Mouse (Mus musculus) adrenal gland (tissue): ENCODE data around the gene Als2cl.

Source experiments
- intact Hi-C: fragments of 180-260 bp; cut with DNase I; formaldehyde crosslinking; loops from one replicate; pipeline ENCODE4 v1.15.1; 2025

Als2cl gene

DNA sequence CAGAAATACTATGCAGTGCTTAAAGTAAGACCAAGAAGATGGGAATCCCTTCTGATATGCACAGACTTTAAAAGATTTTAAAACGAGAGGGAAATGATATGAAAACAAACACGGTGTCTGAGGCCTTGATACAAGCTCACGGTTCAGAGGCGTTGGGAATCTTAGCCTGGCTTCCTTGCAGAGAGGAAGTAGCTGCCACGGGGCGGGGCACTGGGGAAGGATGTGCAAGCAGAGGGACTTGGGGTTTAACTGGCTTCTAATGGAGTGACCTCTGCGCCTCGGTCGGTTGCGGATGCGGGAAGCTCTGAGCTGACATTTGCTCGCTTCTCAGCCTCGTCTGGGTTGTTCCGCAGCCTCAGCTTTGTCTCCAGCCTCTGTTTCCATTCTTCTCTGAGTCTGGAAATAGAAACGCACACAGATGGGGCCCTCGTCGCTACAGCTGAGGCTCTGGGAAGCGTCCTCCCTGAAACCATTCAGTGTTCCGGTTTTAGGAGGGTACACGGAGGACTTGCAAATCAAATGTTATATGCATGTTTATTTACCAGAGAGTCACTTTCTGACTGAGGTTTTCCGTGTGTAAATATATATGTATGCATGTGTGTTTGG is 35.1 kb downstream of the Als2cl start:
- intact Hi-C loops, result no loop called here

DNA sequence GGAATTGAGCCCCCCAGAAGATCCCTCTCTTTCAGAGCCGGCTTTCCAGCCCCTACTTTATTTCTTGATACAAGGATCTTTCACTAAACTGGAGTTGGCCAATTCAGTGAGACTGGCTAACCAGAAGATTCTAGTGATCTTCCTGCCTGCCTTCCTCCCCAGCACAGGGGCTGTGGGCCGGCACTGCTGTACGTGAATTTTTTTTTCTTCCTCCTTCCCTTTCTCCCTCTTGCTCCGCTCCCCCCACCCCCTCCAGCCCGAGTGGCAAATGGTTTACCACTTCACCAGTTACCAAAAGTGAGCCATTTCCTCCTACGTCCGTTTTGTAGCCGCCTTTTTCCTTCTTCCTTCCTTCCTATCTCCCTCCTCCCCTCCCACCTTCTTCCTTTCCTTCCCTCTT is 35.8 kb downstream of the Als2cl start:
- intact Hi-C loops, result no loop called here

DNA sequence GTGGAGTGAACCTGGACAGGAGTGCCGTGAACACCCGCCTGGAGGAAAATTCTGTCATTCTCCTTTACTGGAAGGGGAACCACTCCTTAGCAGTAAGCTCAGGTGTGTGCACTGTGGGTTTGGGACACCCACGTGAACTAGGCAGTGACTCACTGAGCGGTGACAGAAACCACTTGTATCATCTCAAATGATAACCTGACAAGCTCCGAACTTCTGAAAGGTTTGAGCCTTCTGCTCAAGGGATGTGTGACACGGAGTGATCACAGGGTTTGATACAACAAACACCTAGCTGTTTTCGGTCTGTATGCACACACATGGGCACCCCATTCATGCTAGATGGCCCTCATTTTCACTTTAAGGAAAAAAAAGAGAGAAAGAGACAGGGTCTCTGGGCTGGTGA is 37.1 kb downstream of the Als2cl start, which contains the start of gene Fam240a:
TSS of gene Fam240a (minus strand) at position 76 of the 400 bp plus-strand sequence.
- intact Hi-C loops, result no loop called here

DNA sequence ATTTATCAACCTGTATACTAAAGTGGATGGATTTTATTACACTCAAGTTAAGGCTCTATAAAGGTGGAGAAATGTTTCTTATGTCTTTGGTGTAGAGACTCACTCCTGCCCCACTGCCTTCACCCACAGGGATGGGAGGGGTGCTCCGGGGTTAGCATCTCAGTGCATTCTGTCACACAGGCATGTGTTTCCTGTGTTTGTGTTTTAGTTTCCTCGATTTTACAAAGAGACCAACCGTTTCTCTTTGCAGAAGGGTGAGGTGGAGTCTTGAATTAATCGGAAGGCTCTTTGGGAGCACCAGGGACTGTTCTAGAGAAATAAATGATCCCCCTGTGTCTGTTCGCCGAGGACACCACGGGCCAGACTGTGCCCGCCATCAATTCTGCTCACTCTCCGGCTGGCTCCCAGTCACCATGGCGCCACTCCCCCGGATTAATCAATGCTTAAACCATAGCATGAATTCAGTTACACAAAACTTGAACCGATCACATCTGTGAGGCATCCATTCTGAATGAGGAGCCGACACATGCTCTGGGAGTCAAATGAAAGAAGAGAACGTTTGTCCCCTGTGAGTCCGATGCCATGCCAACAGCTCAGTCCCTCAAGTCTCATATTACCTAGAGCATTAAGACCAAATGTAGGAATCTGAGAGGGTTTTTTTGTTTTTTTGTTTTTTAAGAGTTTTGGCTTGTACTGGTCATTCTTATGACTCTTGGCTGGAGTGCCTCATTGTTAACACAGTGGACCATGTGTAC is 41.2 kb downstream of the Als2cl start:
- intact Hi-C loops, result loop anchor here (5.0 kb wide), 1 partner anchor 151 kb away; no protein-coding TSS in a partner anchor

DNA sequence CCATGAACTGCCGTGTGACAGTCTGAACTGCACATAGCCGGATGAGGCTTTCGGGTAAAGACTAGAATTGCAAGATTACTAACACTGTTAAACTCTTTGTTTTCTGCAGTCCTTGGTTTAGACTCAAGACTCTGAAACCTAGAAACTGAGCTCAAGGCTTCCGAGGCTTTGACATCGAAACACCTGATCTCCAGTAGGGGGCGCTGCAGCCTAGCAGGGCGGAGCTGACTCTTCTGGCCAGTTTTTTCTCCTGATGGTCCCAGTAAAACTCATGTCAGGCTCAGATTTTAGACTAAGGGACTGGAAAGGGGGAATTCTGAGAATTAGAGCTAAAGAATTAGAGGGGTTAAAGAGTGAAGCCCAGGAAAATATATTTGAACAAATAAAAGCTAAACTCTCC is 43.1 kb downstream of the Als2cl start:
- intact Hi-C loops, result loop anchor here (5.0 kb wide), 1 partner anchor 150 kb away; no protein-coding TSS in a partner anchor

DNA sequence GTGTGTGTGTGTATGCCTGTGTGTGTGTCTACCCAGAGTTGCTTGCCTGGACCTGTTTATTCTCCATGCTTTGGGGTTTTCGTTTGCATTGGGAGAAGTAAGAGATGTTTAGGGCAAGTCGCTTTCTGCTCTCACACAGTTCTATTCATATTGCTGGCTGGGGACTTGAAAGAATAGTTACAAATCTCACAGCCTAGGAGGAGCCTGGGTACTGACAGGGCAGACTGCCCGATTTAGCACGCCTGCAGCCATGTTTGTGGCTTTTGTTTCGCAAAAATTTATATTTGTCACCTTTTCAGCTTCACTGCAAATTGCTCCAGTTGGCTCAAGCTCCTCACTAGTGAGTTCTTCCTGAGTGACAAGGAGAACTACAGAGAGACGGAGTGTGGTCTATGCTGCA is 51.9 kb downstream of the Als2cl start:
- intact Hi-C loops, result no loop called here

DNA sequence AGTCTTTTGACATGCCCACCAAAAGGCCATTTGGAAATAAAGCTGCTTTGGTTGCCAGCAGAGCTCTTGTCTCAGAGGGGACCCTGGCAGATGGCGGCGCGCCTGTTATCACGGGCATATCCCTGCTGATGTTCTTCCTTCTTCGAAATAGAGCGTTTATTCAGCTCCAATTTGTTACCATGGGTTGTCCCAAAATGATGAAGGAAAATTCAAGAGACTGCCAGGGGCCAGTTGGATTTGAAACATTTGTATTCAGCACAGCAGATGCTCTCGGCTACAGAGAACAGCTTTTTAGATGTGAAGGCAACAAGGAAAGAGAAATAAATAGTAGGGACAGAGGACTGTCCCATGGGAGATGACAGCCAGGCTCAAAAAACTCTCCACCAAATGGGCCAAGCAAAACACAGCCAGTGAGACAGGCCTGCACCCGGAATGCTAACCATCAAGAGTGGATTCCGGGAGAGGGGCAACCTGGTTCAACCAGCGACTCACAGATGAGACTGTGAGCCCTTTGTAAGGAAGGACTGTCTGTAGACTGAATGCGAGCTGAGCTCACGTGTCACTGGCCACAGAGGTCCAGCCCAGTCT is 54.3 kb downstream of the Als2cl start:
- intact Hi-C loops, result no loop called here

DNA sequence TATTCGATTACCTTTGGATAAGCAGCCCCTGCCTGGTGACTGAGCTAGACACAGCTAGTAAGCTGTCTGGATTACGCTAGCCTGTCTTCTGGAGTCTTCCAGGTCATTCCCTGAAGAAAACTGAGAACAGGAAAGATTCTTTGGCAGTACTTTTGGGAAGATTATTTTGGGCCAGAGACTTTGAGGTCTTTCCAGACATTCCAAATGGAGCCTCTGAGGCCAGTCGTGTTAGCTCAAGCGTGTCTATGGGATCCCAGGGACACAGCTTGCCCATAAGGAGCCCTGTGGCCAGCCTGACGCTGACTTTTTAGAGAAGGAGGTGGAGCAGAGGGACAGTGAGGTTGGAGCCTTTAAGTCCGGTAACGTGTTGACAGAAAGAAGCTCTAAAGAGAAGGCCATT is 56.3 kb downstream of the Als2cl start:
- intact Hi-C loops, result no loop called here

DNA sequence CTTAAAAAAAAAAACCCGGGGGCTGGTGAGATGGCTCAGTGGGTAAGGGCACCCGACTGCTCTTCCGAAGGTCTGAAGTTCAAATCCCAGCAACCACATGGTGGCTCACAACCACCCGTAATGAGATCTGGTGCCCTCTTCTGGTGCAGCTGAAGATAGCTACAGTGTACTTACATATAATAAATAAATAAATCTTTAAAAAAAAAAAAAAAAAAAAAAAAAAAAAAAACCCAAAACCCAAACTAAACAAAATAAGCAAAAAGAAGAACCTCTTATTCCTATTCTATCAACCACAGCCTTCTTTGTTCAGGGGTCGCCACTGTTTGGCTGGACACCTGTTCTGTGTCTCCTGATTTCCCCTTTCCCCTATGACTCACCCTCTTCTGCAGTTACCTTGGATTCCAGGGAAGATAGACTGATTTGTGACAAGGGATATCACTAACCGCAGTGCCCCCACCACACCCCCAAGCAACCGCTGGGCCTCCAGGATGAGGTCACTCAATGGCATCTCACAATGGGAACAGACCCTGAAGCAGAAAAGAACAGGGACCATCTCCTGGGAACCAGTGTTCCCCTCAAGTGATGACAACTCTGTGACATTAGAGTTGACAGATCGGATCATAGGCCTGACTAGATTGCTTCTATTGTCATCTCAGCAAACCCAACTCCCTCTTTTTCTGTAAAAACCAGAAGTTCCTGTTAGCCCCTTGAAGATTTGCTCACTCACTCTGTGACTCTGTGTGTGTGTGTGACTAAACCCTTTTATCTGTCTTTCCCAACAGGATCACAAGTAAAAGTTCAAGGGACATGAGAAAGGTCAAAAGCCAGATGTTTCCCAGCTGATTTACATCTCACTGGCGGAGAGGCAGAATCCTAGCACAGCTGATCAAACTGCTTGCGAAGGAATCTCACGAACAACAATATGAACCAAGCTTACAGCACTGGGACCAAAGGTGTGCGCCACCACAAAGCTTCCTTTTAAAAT is 58.1 kb downstream of the Als2cl start:
- intact Hi-C loops, result no loop called here

DNA sequence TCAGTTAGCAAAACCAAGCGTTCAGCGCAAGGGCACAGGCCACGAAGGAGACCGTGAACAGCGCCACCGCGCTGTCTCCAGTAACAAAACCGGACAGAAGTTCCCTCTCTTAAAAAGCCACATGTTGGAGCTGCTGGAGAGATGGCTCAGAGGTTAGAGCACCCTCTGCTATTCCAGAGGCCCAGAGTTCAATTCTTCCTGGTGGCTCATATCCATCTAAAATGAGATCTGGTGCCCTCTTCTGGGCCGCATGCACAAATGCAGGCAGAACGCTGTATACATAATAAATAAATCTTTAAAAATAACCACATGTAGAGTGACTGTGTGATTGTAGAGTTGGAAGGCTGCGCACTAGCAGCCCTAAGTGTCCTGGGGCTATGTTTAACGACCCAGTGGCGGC is 64.6 kb downstream of the Als2cl start:
- intact Hi-C loops, result no loop called here

DNA sequence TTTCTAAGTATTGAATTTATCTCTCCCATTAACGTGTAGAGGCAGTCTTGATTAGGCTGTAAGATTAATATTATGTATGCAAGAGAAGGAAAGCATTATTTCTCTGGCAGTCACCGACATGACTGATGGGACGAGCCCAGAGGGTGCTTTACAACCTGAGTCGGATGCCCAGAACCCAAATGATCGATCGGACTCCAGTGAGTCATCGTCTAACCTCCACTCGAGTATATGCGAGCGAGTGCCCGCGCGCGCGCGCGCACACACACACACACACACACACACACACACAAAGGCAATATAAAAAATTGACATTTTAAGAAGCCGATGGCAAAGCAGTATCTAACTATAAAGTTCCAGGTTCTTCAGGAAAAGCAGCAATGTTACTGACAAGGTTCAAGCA is 65.7 kb downstream of the Als2cl start:
- intact Hi-C loops, result no loop called here

DNA sequence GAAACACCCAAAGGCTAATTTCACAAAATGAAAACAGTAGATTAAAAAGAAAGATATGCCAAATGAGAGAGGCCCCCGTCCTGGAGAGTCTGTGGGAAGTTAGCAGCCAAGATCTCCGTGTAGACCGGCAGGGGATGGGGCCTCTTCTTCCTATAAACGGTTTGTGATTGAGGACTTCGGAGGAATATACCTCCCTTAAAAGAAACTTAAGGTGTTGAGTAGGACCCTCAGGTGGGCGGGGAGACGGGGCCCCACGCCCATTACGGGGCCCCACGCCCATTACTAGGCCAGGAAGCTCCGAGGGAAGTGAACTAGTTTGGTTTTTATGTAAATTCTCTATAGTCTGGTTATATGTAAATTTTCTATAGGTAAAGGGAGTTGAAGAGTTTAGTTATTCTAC is 66.3 kb downstream of the Als2cl start, which contains the start of gene Tdgf1:
TSS of gene Tdgf1 (minus strand) at position 233 of the 400 bp plus-strand sequence.
- intact Hi-C loops, result no loop called here

DNA sequence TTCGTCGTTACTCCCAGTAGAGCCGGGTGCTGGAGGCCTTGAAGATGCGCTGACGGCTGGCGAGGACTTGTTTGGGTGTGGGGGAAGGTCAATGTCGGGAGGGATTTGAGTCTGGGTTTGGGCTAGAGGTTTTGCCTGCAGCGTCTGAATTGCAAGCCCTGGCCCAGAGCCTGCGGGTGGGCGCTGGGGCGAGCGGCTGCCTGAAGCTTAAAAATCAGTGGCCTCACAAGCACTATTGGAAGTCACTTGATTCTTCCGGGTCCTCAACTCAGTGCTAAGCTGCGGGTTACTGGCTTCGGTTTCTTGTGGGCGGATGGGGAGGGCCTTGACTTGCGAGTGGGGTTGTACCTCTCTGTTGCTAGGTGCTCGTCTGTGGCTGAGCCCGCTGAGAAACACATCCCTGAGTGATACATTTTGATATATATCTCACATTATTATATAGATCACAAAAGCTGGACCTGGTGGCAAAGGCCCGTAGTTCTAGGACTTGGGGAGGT is 66.9 kb downstream of the Als2cl start:
- intact Hi-C loops, result no loop called here

DNA sequence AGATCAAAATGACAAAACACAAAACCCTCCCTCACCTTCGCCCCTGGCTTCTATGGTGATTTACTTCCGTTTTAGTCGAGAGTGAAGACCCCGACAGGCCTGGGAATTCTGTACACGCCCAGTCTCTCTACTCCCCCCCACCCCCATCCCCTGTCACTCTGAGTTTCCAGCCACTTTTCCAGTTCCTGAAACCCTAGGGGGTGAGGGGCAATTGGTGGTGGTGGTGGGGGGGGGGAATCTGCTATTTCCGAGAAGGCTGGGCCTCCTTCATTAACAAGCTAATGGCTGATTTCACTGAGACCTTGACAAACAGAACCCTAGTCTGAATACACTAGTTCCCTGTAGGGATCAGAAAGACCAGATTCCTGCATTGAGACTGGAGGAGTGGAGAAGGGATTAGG is 67.6 kb downstream of the Als2cl start:
- intact Hi-C loops, result no loop called here

DNA sequence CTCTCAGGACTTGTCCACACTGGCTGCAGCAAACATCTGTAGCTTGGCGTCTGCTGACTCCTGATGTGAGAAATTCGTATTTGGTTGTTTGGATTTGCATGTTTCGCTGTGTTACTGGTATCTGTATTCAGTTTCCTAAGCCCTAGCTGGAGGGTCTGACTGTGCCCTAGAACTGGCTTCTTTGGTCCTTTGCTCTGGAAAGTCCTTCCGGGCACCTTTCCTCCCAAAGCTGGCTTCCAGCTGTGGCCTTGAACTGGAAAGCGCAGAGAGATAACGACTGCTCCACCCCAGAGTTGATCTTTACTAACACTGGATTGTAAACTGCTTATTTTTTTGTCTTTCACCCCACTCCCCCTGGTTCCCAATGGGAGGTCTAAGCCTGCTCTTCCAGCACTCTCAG is 68.2 kb downstream of the Als2cl start:
- intact Hi-C loops, result no loop called here

DNA sequence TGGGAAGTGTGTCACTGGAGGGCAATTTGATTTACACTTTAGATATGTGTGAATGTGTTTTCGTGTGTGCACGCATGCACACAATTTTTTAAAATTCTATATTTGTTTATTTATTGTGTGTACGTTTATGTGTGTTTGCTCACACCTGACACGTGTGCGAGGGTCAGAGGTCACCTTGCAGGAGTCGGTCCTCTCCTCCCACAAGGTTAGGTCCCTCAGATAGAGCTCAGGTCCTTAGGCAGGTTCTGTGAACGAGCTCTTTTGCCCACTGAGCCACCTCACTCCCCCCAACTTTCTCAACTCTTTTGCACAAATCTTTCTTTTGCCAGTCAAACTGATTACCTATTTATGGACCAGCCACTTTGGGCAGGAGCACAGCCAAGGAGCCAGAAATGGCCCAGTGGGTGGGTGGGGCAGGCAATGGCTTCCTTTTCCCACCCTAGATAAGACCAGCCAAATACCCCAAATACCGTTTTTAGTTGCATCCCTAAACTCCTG is 69.2 kb downstream of the Als2cl start:
- intact Hi-C loops, result no loop called here

DNA sequence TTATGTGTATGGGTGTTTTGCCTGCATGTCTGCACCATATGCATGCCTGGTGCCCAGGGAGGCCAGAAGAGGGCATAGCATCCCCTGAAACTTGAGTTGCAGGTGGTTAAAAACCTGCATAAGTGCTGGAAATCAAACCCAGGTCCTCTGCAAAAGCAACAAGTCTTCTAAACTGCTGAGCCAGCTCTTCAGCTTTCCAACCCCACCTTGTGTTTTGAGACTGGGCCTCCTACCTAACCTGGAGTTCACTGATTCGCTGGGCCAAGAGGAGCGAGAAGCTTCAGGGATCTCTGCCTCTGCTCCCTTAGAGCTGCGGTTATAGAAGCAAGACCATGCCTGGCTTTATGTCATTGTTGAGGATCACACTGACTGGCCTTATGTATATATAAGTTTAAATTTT is 70.4 kb downstream of the Als2cl start:
- intact Hi-C loops, result no loop called here
